Mouse (Mus musculus) stomach, embryonic 14.5 days (tissue): Measurements from ENCODE around the gene Tnfsf8. TPM values are rescaled to one million over a fixed set of nuclear protein-coding genes. Genes with fewer than 3 reads are reported as not detected.

Experiments used
- ATAC-seq: fragments of 200-750 bp; cut with Nextera tagmentation; 2 replicates; pipeline ENCODE4 v1.8.0; 2017; ENCODE audit warnings: low read depth, moderate TSS enrichment; ENCODE audit not compliant: insufficient number of reproducible peaks, insufficient read depth, low FRiP score
- H3K27ac ChIP-seq: fragments of 300-500 bp; sonication (generic); 2 replicates; pipeline ENCODE4 v1.5.1; 2014; ENCODE audit warnings: mild to moderate bottlenecking, low read length, moderate library complexity, mixed read lengths
- H3K27me3 ChIP-seq: fragments of 300-500 bp; sonication (generic); 2 replicates; pipeline ENCODE4 v1.6.1; 2014; ENCODE audit warnings: low read length, control low read depth, mixed read lengths; ENCODE audit not compliant: control insufficient read depth, insufficient read depth
- H3K36me3 ChIP-seq: fragments of 300-500 bp; sonication (generic); 2 replicates; pipeline ENCODE4 v1.6.1; 2014; ENCODE audit warnings: mild to moderate bottlenecking, control low read depth, low read length, moderate library complexity, mixed read lengths; ENCODE audit not compliant: control insufficient read depth, insufficient read depth
- H3K4me1 ChIP-seq: fragments of 300-500 bp; sonication (generic); 2 replicates; pipeline ENCODE4 v1.6.1; 2014; ENCODE audit warnings: low read length, control low read depth, mixed read lengths; ENCODE audit not compliant: control insufficient read depth, insufficient read depth
- H3K4me2 ChIP-seq: fragments of 300-500 bp; sonication (generic); replicated peaks from 2 replicates; pipeline ENCODE4 v1.6.1; 2014; ENCODE audit warnings: low read depth, low read length, control low read depth
- H3K4me3 ChIP-seq: fragments of 300-500 bp; sonication (generic); 2 replicates; pipeline ENCODE4 v1.5.1; 2014; ENCODE audit warnings: low read depth, low read length, control low read depth
- H3K9ac ChIP-seq: fragments of 300-500 bp; sonication (generic); replicated peaks from 2 replicates; pipeline ENCODE4 v1.6.1; 2014; ENCODE audit warnings: low read depth, mild to moderate bottlenecking, control low read depth, low read length, moderate library complexity, mixed read lengths
- H3K9me3 ChIP-seq: fragments of 300-500 bp; sonication (generic); 2 replicates; pipeline ENCODE4 v1.6.1; 2016; ENCODE audit warnings: low read depth, low read length, control low read depth; ENCODE audit not compliant: control insufficient read depth
- WGBS: fragments of 180-500 bp; shearing (Covaris S2); extraction: QIAGEN DNeasy Blood & Tissue Kit; methylation state at CpG from one replicate; pipeline ENCODE4 v1.1.7; 2014; 5-methylcytosine and 5-hydroxymethylcytosine counted together
- polyA plus RNA-seq: library from polyadenylated mRNA; unstranded; fragments of >200 nt; fragmentation: Nextera tagmentation; extraction: Ambion mirVana; gene quantifications from 2 replicates; pipeline ENCODE4 v1.2.1, GENCODE M21; 2014

Tnfsf8 gene
- polyA plus RNA-seq, 1 experiment from 2014 or later = not detected

DNA sequence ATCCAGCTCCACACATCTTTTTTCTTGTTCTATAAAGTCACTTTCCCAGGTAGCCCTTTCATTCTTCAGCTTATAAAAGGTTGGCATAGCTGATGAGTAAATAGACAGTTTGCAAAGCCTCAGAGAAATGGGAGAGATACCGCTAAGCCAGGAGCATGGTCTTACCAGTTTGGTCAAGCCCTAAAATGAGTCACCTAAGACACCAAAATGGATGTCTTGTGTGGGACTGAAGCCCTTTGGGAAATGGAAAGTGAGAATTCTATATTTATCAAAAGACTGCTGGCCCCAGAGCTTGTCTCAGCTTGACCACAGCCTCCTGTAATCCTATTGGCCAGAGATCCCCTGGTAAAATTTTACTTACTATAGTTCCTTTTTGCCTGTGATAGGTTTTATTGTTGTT lies 9.5 kb upstream of the Tnfsf8 start:
- Histone ChIP-seq H3K9ac (no peak overlapping the region), H3K27me3 (no peaks in the 10 kb centered on the region), H3K4me2 (no peak overlapping the region), H3K27ac (no peak overlapping the region), H3K36me3 (no peaks in the 10 kb centered on the region), H3K4me1 (no peaks in the 10 kb centered on the region), H3K4me3 (no peak overlapping the region), H3K9me3 (no peaks in the 10 kb centered on the region)
- 81% methylated on average over 1 of the region's 1 CpGs for WGBS
- ATAC-seq = no peak

DNA sequence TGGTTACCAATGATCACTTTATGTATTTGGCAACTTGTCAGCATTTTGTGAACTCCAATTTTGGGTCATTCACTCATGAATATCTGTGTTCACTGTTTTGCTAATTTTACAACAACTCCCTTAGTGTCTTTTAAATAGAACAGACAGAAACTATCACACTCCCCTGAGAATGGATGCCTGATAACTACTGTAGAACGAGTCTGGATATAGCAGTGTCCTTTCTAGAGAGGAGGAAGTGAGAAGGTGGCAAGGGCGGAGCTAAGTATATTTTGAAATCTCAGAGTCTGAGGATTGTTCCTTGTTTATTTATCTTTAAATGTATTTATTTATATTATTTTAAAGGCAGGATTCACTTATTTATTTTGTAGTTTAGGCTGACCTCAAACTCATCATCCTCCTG lies 7.6 kb upstream of the Tnfsf8 start:
- no peak for ATAC-seq
- H3K4me3 ChIP-seq = no peak overlapping the region
- no peak overlapping the region for H3K27ac ChIP-seq
- no peaks in the 10 kb centered on the region for H3K36me3 ChIP-seq
- H3K4me1 ChIP-seq = no peaks in the 10 kb centered on the region
- H3K4me2 ChIP-seq = no peak overlapping the region
- H3K9me3 ChIP-seq = no peaks in the 10 kb centered on the region
- WGBS = 67% methylated on average over 2 of the region's 2 CpGs
- no peaks in the 10 kb centered on the region for H3K27me3 ChIP-seq
- H3K9ac ChIP-seq = no peak overlapping the region

DNA sequence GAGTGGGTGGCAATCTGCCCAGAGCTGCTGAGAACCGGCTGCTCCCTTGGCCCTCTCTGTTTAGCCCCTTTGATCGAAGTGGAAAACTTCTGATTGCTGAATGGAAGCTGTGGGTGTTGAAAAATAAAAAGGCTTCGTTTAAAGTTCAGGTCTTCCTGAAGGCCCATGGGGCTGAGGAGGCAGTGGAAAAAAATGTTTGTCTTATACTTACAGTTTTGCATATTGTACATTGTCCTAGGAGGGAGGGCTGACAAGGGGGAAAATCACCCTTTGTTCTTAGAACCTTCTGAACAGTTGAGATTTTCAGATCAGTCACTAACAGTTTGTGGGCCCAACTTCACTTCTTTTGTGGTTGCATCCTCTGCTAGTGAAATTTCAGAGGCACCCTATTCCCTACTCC lies 1.8 kb upstream of the Tnfsf8 start:
- WGBS = 65% methylated on average over 3 of the region's 3 CpGs
- no peak overlapping the region for H3K4me2 ChIP-seq
- H3K9ac ChIP-seq = no peak overlapping the region
- no peak overlapping the region for H3K4me3 ChIP-seq
- H3K4me1 ChIP-seq = 0 out of 2 replicates have a peak, but pooled peaks cover 2% of the 10 kb centered on the region
- H3K27ac ChIP-seq = no peak overlapping the region
- no peaks in the 10 kb centered on the region for H3K27me3 ChIP-seq
- ATAC-seq = no peak
- H3K36me3 ChIP-seq = no peaks in the 10 kb centered on the region
- no peaks in the 10 kb centered on the region for H3K9me3 ChIP-seq

DNA sequence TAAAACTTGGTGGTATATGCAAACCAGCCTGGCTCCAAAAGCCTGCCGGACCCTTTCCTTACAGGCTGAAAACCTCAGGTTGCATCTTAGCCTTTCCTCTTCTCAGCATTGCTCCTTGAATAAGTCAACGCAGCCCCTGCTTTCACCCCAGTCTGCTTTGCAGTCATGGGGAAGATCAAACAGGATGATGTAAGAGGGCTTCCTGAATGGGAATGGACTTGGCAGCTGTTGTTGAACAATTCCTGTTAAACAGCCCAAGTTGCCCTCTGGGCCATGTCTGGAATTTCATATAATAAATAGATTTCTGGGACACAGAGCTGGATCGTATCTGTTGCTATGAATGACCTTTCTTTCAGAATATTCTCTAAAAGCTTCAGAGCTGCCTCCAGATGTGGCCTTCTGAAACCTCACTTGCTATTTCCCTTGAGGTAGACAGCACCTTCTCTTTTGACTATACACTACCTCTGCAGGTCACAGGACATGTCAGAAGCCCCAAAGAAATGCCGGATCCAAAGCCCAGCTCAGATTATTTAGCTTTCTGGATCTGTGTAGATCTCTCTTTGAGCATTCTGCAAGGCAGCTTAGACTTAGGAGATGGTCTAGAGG lies 1.0 kb upstream of the Tnfsf8 start:
- ATAC-seq = no peak

DNA sequence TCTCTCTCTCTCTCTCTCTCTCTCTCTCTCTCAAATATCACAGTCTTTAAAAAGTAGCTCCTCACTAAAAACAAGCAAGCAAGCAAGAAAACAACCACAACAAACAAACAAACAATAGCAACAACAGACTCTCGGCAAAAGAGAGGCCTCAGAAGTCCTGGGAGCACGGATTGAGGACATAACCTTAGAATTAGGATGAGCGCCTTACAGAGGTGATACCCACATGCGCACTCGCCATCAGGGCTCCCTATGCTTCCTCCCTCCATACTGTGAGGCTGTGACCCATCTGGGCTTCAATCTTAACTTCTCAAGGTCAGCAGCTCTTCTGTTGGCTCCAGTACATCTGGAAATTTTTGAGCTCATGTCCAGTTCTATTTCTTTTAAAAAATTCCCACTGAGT lies 911 bp downstream of the Tnfsf8 start:
- ATAC-seq = no peak
- 85% methylated on average over 5 of the region's 5 CpGs for WGBS
- H3K36me3 ChIP-seq = no peaks in the 10 kb centered on the region
- H3K27me3 ChIP-seq = no peaks in the 10 kb centered on the region
- no peak overlapping the region for H3K27ac ChIP-seq
- no peak overlapping the region for H3K4me3 ChIP-seq
- H3K4me1 ChIP-seq = 0 out of 2 replicates have a peak, but pooled peaks cover 2% of the 10 kb centered on the region
- no peak overlapping the region for H3K9ac ChIP-seq
- H3K9me3 ChIP-seq = no peaks in the 10 kb centered on the region
- H3K4me2 ChIP-seq = no peak overlapping the region

More for the DNA sequence above, 1.0 kb upstream of the Tnfsf8 start:
- Histone ChIP-seq H3K27me3 (no peaks in the 10 kb centered on the region), H3K4me3 (no peak overlapping the region), H3K9ac (no peak overlapping the region), H3K9me3 (no peaks in the 10 kb centered on the region), H3K4me1 (0 out of 2 replicates have a peak, but pooled peaks cover 2% of the 10 kb centered on the region), H3K4me2 (no peak overlapping the region), H3K27ac (no peak overlapping the region), H3K36me3 (no peaks in the 10 kb centered on the region)
- WGBS = 33% methylated on average over 4 of the region's 4 CpGs

DNA sequence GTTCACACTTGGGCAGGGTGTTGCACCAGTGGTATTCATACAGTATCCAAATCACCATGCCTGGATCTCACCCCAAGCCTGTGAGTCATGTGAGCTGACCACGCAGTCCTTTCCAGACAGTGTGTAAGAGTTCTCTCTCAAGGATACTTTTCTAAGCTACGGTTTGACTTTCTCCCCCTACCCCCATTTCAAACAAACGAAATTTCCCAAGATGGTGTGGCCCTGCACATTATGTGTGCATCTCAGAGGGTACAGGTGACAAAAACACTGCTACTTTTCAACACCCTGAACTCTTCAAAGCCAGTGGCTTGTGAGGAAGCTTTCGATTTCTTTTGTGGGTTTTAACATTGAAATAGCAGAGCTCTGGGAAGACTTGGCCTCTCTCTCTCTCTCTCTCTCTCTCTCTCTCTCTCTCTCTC lies 1.4 kb downstream of the Tnfsf8 start:
- H3K4me1 ChIP-seq = 0 out of 2 replicates have a peak, but pooled peaks cover 2% of the 10 kb centered on the region
- H3K27ac ChIP-seq = no peak overlapping the region
- H3K27me3 ChIP-seq = no peaks in the 10 kb centered on the region
- no peak for ATAC-seq
- 73% methylated on average over 4 of the region's 4 CpGs for WGBS
- H3K36me3 ChIP-seq = no peaks in the 10 kb centered on the region
- H3K4me3 ChIP-seq = no peak overlapping the region
- no peak overlapping the region for H3K4me2 ChIP-seq
- H3K9ac ChIP-seq = no peak overlapping the region
- H3K9me3 ChIP-seq = no peaks in the 10 kb centered on the region

DNA sequence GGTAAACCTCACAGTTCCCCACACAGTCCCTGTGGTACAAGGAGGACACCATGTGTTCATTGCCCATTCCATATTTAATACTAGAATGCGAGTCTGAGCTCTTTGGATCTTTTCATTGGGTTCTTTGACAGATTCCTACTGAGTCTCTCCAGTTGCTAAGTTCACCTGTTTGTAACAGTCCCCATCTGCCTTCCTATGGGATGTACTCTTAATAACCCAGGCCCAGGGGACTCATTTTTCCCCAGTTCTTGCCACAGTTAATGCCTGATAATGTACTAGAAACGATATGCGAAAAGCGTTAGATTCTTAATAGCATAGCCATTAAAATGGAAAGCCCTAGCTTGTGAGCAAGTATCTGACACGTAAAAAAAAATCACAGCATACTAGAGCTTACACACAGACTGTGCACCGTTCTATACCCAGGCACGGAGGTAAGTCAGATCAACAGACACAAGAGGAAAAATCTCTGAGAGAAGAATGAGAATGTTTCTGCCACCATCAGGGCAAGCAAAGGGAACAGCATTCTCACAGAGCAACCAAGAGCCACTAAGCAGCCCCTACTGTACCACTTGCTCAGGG lies 2.4 kb downstream of the Tnfsf8 start:
- Histone ChIP-seq H3K9ac (no peak overlapping the region), H3K27me3 (no peaks in the 10 kb centered on the region), H3K27ac (no peak overlapping the region), H3K9me3 (no peaks in the 10 kb centered on the region), H3K36me3 (no peaks in the 10 kb centered on the region), H3K4me3 (no peak overlapping the region), H3K4me2 (no peak overlapping the region), H3K4me1 (0 out of 2 replicates have a peak, but pooled peaks cover 2% of the 10 kb centered on the region)
- no peak for ATAC-seq
- 88% methylated on average over 7 of the region's 7 CpGs for WGBS

DNA sequence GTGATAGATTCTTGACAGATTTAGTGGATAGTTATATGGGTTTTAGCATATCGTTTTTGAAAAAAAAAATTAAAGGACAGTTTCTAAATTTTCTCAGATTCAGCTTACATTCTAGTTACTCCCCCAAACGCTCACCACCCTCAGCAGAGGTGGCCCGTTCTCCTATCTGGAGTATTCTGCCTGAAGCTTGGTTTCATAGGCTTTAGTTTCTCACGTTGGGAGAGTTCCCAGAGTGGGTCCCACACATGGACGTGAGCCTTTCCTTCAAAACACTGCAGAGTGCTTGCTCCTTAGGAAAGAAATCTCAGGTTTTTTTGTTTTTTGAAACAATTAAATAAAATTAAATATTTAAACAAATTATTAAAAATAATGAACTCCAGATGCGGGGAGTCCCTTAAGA lies 4.4 kb downstream of the Tnfsf8 start:
- no peak for ATAC-seq
- Histone ChIP-seq H3K9me3 (no peaks in the 10 kb centered on the region), H3K4me2 (no peak overlapping the region), H3K36me3 (no peaks in the 10 kb centered on the region), H3K27ac (no peak overlapping the region), H3K9ac (no peak overlapping the region), H3K4me3 (no peak overlapping the region), H3K27me3 (no peaks in the 10 kb centered on the region), H3K4me1 (0 out of 2 replicates have a peak, but pooled peaks cover 2% of the 10 kb centered on the region)
- WGBS = 78% methylated on average over 6 of the region's 6 CpGs
